Mouse (Mus musculus) thymus, adult 2 months (tissue): ENCODE results near the gene Zfp207. TPM values are rescaled to one million over a fixed set of nuclear protein-coding genes. Genes with fewer than 3 reads are reported as not detected.
"Not testable (repeated sequence)": the region's sequence is repeated elsewhere in the genome, so short reads cannot be mapped to it uniquely, and the experiment has no call there.

Experiments
- DNase-seq: peaks from one replicate; pipeline ENCODE4 v3.0.0; 2021
- H3K27ac ChIP-seq: fragments of 200-500 bp; 2 replicates; pipeline ENCODE4 v1.5.1; 2012; ENCODE audit warnings: low read length, control low read depth; ENCODE audit not compliant: control insufficient read depth, insufficient read depth
- H3K27me3 ChIP-seq: fragments of 200-500 bp; 2 replicates; pipeline ENCODE4 v1.6.1; 2012; ENCODE audit warnings: mild to moderate bottlenecking, low read length, moderate library complexity, mixed read lengths; ENCODE audit not compliant: control insufficient read depth, insufficient read depth
- H3K36me3 ChIP-seq: fragments of 200-500 bp; 2 replicates; pipeline ENCODE4 v1.6.1; 2012; ENCODE audit warnings: mild to moderate bottlenecking, low read length, moderate library complexity; ENCODE audit not compliant: control insufficient read depth, insufficient read depth
- H3K4me1 ChIP-seq: fragments of 200-500 bp; replicated peaks from 2 replicates; pipeline ENCODE4 v1.6.1; 2012; ENCODE audit warnings: low read length; ENCODE audit not compliant: control insufficient read depth, insufficient read depth
- H3K4me3 ChIP-seq: fragments of 200-500 bp; 2 replicates; pipeline ENCODE4 v1.5.1; 2012; ENCODE audit warnings: mild to moderate bottlenecking, low read length, control low read depth, moderate library complexity; ENCODE audit not compliant: control insufficient read depth, insufficient read depth
- CTCF ChIP-seq: fragments of 200-500 bp; IDR thresholded peaks from 2 replicates; pipeline ENCODE4 v1.5.1; 2012; ENCODE audit warnings: mild to moderate bottlenecking, control low read depth, low read length, moderate library complexity, borderline replicate concordance; ENCODE audit not compliant: control insufficient read depth, poor library complexity, insufficient read depth; ENCODE audit errors: extremely low read depth
- POLR2A ChIP-seq: fragments of 200-500 bp; IDR thresholded peaks from 2 replicates; pipeline ENCODE4 v1.6.1; 2012; ENCODE audit warnings: mild to moderate bottlenecking, low read length, control low read depth, moderate library complexity; ENCODE audit not compliant: control insufficient read depth, poor library complexity, insufficient read depth; ENCODE audit errors: extremely low read depth
- WGBS: fragments of 180-500 bp; shearing (Covaris S2); methylation state at CpG from one replicate; pipeline ENCODE4 v1.1.7; 2018; 5-methylcytosine and 5-hydroxymethylcytosine counted together
- polyA plus RNA-seq: library from polyadenylated mRNA; depleted of rRNA; stranded (reverse); fragments of >200 nt; gene quantifications from 2 replicates; pipeline ENCODE4 v1.2.3, GENCODE M21; 2012

Zfp207 gene
- polyA plus RNA-seq, 1 experiment = 267 TPM

DNA sequence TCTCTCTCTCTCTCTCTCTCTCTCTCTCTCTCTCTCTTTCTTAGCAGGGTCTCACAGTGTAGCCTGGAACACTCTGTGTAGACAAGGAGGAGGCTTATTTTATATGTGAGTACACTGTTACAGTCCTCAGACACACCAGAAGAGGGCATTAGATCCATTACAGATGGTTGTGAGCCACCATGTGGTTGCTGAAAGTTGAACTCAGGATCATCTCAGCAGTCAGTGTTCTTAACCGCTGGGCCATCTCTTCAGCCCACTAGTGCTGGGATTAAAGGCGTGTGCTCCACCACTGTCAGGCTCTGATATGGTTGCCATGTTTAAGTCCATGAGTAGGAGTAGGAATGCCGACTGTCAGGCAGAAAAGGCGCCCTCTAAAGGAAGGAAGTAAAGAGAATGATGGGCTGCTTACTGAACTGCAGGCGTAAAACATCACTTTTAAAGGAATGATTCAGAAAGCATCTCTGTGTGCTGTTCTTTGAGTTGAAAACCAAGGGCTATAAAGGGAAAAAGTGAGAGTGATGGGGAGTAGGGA lies 42.2 kb downstream of the Zfp207 start:
- H3K4me1 ChIP-seq = peaks cover 5% of the 10 kb centered on the region
- no peaks in the 10 kb centered on the region for H3K36me3 ChIP-seq
- TF ChIP-seq POLR2A = no peak
- no peak for TF ChIP-seq CTCF
- 69% methylated on average over 5 of the region's 5 CpGs for WGBS
- H3K4me3 ChIP-seq = no peak overlapping the region
- DNase-seq = no peak
- no peaks in the 10 kb centered on the region for H3K27me3 ChIP-seq
- no peak overlapping the region for H3K27ac ChIP-seq

DNA sequence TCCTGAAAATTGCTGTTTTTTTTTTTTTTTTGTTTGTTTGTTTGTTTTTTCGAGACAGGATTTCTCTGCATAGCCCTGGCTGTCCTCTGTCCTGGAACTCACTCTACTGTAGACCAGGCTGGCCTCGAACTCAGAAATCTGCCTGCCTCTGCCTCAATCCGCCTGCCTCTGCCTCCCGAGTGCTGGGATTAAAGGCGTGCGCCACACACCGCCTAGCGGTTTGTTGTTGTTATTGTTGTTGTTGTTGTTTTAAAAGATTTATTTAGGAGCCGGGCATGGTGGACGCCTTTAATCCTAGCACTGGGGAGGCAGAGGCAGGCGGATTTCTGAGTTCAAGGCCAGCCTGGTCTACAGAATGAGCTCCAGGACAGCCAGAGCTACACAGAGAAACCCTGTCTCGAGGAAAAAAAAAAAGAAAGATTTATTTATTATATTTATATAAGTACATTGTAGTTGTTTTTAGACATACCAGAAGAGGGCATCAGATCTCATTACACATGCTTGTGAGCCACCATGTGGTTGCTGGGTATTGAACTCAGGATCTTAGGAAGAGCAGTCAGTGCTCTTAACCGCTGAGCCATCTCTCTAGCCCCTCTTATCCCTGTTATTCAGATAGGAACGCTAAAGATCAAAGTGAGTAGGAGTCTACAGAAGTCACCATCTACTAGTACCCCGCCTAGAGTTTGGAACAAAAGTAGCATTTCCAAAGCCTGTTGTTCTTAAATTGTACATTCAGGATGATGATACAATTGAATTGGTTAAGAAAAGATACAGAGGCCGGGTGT lies 43.1 kb downstream of the Zfp207 start:
- 86% methylated on average over 16 of the region's 16 CpGs for WGBS
- not testable (repeated sequence) for DNase-seq, H3K27ac ChIP-seq, H3K36me3 ChIP-seq, H3K4me1 ChIP-seq, H3K27me3 ChIP-seq, H3K4me3 ChIP-seq

DNA sequence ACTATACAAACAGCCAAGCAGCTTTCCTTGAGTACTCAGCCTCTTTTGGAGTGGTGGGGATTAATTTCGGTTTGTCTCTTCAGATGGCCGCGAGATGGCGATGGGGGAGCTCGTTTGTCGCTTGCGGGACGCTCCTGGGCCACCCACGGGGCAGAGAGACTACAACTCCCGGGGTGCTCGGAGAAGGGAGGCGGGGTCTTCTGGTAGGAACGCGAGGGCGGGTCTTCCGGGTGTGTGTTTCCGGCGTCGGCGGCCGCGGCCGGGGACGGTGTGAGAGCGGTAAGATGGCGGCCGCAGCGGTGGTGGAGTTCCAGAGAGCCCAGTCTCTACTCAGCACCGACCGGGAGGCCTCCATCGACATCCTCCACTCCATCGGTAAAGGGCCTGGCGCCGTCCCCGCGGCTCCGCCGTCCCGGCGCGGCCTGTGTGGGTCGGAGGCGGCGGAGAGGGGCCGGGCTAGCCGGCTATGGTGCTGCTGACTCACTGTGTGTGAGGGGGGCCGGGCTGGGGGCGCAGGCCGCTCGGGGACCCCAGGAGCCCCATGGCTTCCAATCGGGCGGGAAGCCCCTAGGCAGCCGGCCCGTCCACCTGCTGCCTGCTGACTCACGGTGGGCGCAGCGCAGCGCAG lies 45.4 kb downstream of the Zfp207 start, which contains the start of gene Psmd11:
Psmd11 (plus strand) TSS at position 235 of the 628 bp plus-strand sequence.
- TF ChIP-seq CTCF (peak; percentile 83; the same call in 1 of the 2 replicates), POLR2A (peak; percentile 67; the same call in 1 of the 2 replicates)
- Histone ChIP-seq H3K4me3 (peak within 1 kb of the TSS; percentile 95), H3K27me3 (no peaks in the 10 kb centered on the region), H3K27ac (no peak within 1 kb of the TSS; the same call in 1 of the 2 replicates), H3K4me1 (peaks cover 5% of the 10 kb centered on the region), H3K36me3 (peaks cover 15% of the 10 kb centered on the region)
- under 1% methylated on average over 57 of the region's 58 CpGs for WGBS
- peak; percentile 96 for DNase-seq

DNA sequence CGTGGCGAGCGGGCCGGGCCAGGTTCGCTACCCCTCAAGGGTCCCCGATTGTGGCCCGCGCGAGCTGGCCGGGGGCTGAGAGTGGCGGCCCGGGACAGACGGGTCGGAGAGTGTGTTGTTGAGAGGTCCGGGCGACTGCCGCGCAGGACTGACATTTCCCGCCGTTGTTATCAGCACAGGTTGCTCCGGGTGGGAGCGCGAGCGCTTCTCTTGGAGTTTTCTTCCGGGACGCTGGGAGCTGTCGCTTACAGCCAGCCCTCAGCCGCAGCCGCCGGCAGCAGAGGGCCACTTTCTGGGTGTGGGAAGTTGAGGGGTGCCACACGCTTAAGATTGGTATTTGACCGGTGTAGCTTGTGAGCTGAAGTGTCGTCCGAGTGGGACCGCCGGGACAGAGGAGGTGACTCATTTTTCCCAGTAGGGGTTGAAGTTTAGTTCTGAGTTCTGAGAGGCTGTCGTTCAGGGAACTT lies 46.0 kb downstream of the Zfp207 start:
- peak; percentile 44 for DNase-seq
- Histone ChIP-seq H3K27ac (no peak overlapping the region; the same call in 1 of the 2 replicates), H3K4me1 (peaks cover 5% of the 10 kb centered on the region), H3K36me3 (peaks cover 20% of the 10 kb centered on the region), H3K27me3 (no peaks in the 10 kb centered on the region), H3K4me3 (peak overlapping the region; percentile 95)
- under 1% methylated on average over 37 of the region's 37 CpGs for WGBS
- no peak for TF ChIP-seq POLR2A

DNA sequence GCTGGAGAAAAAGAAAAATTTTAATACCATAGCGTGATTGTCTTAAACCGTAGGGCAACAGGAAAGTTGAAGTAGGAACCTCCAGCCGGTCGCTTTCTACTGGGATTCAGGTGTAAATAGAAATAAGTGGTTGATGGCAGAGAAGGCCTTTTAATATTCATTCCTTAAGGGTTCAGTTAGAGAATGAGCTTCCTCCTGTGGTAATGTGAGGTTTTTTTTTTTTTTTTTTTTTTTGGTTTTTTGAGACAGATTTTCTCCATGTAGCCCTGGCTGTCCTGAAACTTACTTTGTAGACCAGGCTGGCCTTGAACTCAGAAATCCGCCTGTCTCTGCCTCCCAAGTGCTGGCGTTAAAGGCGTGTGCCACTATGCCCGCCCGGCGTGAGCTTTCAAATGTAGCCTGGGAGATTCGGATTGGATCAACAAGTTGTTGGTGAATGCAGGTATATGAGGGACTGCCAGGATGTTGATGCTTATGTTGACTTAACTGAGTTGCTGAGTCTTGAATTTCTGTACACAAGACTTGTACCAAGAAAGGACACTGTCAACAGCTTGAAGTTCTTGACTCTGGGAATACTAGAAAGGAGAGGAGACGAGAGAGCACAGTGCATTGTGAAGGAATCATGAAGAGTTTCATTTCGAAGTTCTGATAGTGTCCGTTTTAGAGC lies 46.6 kb downstream of the Zfp207 start:
- 63% methylated on average over 14 of the region's 14 CpGs for WGBS
- peaks cover 5% of the 10 kb centered on the region for H3K4me1 ChIP-seq
- H3K27ac ChIP-seq = no peak overlapping the region
- peaks cover 20% of the 10 kb centered on the region for H3K36me3 ChIP-seq
- TF ChIP-seq POLR2A = no peak
- TF ChIP-seq CTCF = no peak
- H3K4me3 ChIP-seq = peak overlapping the region; percentile 95
- DNase-seq = no peak
- H3K27me3 ChIP-seq = no peaks in the 10 kb centered on the region

DNA sequence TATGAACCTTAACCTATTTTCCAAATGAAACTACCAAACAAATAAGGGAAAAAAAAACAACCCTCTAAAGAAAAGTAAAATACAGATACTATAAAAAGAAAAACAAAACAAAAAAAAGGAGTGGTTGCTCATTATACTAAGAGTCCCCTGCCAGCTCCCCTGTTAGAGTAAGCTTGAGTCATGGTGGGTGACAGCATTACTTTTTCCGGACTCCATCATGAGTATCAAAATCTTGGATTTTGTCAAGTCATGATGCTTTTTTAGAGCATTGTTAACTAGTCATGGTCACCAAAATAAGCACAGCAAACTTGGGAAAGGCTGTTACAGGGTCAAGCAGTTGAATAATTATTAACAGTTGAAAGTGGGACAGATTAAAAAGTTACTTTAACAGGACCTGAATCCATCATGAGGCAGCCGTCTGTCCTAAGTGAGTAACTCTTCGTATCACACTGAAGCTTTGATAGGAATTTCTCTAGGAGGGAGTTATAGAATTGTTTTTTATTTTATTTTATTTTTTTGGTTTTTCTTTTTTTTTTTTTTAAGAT lies 47.4 kb downstream of the Zfp207 start:
- DNase-seq = no peak
- H3K4me1 ChIP-seq = peaks cover 5% of the 10 kb centered on the region; the same call in 1 of the 2 replicates
- no peak overlapping the region for H3K4me3 ChIP-seq
- 97% methylated on average over 3 of the region's 3 CpGs for WGBS
- no peak for TF ChIP-seq CTCF
- no peak overlapping the region for H3K27ac ChIP-seq
- no peaks in the 10 kb centered on the region for H3K27me3 ChIP-seq
- H3K36me3 ChIP-seq = peaks cover 20% of the 10 kb centered on the region
